Mouse (Mus musculus): ENCODE results near the gene Kif26b.

The Kif26b gene

DNA sequence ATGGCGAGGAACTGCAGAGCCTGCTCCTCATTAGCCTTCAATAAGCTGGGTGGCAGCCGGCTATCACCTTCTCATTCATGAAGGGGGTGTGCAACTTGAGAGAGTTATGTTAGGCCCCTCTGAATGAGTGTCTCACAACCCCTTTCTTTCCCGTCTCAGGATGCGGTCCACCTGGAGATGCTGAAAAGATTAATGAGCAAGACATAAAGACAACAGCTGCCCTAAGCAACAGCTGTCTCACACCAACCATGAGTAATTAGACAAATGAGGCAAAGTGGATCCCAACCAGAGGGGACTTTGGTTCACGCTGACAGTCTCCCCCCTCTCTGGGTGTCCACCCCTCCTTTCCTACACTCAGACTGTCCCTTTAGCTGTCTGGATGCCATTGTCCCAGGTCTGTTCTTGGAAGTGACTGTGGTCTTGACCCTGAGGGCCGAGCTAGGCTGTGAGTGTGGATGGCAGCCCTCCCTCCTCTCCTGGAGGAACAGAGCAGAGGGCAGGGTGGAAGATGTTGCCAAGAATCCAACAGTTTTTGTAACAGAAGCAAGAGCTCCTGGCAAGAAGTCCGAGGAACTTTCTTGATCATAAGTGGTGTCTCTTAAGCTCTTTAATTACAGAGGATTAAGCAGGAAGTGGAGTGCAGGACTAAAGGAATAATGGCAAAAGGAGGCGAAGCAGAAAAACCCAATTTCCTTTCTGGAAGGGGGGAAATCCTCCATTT, 331.9 kb downstream of the Kif26b start:
- DNase-seq = no peak

GRCm38 (mm10) chr1:178861392-178861762, 332.5 kb downstream of the Kif26b start:
- no peak for DNase-seq

- DNase-seq = no peak
Observed at GRCm38 (mm10) chr1:178863756-178864155, 334.8 kb downstream of the Kif26b start.

GRCm38 (mm10) chr1:178864297-178864696, 335.4 kb downstream of the Kif26b start:
- no peak for DNase-seq

DNA sequence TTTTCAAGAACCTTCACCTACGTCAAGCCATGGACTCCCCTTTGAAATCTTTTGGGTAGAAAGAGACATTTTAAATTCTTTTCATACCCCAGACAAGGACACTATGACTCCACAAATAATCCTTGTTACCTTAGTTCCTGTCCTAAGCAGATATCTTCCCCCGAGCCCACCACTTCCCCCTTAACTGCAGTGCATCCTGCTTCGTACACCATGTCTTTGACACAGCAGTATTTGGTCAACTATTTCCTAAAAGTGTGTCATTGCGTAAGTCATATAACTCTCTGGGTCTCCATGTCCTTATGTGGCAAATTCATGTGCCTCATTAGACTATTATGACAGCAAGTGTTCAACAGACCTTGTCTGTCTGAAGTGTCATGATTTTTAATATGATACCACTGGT, 337.8 kb downstream of the Kif26b start:
- DNase-seq = no peak

- DNase-seq = no peak
Observed at GRCm38 (mm10) chr1:178871055-178871454, 342.1 kb downstream of the Kif26b start.

DNA sequence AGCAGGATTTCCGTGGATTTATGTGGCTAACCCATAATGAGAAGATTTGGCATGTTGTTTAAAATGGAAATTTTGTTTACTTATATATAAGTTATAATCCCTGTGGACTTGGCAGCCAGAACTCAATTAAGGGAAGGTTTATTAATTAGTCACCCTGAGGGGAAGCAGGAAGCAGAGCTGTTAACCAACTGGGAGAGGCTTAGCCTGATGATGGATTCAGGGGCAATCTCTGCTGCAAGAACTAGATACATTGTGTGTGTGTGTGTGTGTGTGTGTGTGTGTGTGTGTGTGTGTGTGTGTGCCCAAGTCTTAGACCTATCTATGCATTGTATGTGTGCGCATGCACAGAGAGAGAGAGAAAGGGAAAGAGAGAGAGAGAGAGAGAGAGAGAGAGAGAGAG, 348.0 kb downstream of the Kif26b start:
- DNase-seq = no peak

- no peak for DNase-seq
Observed at GRCm38 (mm10) chr1:178878676-178879075, 349.8 kb downstream of the Kif26b start.

DNA sequence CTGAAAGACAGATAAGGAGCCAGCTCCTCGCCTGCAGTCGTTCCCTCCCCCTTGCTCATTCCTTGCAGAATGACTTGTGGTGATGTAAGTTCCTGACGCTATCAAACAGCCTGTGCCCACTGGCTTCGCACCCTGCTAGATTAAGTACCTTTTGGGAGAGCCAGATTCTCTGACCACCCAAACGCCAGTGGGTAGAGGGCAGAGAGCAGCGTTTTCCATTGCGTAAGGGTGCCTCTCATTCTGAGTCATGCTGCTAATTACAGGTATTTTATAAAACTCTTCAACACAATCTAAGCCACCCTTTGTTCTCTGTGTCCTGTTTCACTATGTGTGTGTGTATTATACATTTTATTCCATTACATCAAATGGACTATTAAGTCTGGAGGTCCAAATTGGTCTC, 352.0 kb downstream of the Kif26b start:
- no peak for DNase-seq

GRCm38 (mm10) chr1:178886671-178887070, 357.7 kb downstream of the Kif26b start:
- no peak for DNase-seq

DNA sequence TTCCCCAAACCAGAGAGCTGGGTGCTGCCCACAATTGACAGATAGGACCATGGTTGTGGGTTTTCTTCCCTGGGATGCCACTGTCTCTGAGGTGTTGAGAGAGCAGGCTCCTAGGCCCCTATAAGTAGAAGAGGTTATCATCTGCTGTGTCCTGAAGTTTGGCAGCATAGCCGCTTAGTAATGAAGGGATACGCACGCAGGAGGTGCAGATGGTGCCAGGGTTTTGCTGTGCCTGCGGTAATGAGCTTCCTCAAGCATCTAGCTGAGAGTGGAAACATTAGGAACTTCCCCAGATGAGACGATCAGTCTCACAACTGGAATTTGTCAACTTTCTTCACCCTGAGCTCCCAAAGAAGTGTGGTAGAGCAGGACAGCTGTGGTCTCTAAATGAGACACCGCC, 363.5 kb downstream of the Kif26b start:
- no peak for DNase-seq

- DNase-seq = no peak
Observed at GRCm38 (mm10) chr1:178893229-178894080, 364.5 kb downstream of the Kif26b start.

GRCm38 (mm10) chr1:178894081-178894401, 365.1 kb downstream of the Kif26b start:
- no peak for DNase-seq

DNA sequence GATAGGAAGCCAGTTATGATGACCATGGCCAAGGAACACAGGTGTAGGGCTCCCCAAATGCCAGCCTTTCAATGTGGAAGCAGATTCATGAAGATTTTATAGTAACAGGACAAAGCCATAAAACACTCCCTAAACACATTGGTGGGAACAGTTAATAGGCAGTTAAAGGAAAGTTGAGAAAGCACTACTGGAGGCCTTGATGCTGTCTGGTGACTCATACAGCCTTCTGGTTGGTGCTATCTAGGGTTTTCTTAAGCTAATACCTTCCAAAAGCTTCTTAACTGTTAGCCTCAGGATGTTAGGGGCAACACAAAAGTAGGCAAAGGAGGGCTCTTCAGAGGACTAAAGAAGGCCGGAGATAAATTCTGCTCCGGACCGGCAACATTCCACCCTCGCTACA, 366.7 kb downstream of the Kif26b start:
- no peak for DNase-seq

- no peak for DNase-seq
Observed at GRCm38 (mm10) chr1:178910951-178911350, 382.0 kb downstream of the Kif26b start.

GRCm38 (mm10) chr1:178912936-178913716, 384.2 kb downstream of the Kif26b start:
- no peak for DNase-seq

GRCm38 (mm10) chr1:178915056-178915455, 386.1 kb downstream of the Kif26b start:
- no peak for DNase-seq

DNA sequence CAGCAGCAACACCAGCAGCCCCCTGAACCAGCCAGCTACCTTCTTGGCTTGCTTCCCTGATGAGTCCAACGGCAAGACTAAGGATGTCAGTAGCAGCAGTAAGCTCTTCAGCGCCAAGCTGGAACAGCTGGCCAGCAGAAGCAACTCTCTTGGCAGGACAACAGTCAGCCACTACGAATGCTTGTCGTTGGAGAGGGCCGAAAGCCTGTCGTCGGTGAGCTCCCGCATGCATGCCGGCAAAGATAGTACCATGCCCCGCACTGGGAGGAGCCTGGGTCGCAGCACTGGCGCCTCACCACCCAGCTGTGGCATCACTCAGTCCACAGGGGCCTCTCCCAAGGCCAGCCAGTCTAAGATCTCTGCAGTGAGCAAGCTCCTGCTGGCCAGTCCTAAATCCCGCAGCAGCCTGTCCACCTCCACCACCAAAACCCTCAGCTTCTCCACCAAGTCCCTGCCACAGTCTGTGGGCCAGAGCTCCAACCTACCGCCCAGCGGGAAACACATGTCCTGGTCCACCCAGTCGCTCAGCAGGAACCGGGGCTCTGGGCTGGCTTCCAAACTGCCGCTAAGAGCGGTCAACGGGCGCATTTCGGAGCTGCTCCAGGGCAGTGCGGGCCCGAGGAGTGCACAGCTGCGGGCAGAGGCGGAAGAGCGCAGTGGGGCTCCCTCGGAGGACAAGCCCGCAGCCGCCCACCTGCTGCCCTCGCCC, 388.4 kb downstream of the Kif26b start:
- DNase-seq = no peak

DNA sequence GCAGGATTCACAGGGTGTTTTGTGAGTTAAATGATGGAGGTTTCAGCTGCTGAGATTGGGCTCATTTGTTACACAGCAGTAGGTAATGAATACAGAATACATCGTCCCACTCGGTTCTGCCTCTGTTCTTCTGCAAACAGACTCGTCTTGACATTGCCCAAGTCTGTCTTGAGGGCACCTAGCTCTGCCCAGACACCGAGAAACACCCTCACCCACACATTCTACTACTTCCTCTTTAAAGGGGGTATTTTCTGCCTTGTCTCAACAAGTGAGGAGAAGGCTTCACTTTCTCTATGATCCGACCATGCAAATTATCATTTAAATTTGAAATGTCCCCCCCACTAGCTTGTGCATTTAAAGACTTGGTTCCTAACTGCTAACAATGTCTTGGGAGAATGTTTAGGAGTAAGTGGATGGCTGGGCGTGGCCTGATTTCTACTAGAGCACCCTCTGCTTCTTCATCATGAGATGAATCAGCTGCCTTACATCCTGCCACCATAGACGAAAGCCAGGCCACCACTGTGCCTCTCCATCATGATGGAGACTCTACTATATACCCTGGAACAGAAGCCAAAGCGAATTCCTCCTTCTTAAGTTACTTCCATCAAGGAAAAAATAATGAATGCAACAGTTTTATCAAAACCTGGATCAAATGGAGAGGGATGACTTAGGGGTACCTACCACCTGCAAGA, 395.7 kb downstream of the Kif26b start:
- DNase-seq = no peak

- DNase-seq = no peak
Observed at GRCm38 (mm10) chr1:178929531-178929930, 400.6 kb downstream of the Kif26b start.

DNA sequence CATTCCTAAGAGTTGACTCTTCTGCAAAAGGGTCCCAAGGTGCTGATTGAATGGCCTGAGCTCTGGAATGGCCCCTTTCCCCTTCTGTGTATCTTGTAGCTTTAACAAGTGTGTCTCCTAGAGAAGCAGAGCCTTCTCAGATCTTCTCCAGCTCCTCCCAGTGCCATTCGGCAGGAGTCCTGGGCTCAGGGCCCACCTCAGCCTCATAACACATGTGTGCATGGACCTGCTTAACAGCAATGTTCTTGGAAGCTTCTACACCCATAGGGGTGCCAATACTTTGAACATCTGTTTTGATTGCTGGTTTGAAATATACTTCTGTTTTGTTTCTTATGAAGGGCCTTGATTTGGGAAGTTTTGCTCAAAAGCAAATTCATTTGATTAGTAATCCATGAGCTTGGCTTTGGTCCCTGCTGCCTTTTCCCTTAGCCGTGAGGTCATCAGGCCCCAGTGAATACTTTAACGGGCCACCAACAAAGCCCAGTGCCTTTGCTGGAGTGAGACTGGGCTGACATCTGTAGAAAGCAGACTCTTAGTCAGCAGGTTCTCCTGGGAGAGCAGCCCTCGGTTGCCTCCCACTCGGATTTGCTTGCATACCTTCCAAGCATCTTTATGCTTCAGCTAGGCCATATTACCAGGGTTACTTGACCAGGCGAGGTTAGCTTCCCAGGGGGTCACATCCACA, 405.2 kb downstream of the Kif26b start:
- no peak for DNase-seq

DNA sequence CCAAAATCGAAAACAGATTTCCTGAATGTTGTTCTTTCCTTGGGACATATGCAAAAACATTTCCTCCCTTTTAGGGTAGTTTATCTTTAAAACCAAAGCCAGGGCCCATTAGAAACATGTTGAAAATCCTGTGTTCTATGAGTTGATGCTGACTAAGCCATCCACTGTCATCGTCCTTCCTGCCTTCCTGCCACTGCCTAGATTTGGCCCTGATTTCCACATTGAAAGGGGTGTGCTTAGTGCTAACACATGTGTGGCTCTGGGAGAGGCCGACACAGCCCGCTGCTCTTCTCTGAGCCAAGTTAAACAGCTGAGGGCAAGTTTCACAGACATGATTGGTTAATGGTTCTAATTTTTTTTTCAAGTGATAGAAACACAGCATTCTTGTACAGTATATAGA, 407.5 kb downstream of the Kif26b start:
- DNase-seq = no peak

Data from thymus, postnatal 36 days (tissue).